Mouse (Mus musculus): ENCODE measurements around the gene Chrna3. TPM values are rescaled to one million over a fixed set of nuclear protein-coding genes. Genes with fewer than 3 reads are reported as not detected.

Chrna3 gene
- 10 to 100 TPM; 16.1 to 21.0 TPM for total RNA-seq (2021)
- long read RNA-seq, experiment 1, full-length matches to known transcripts, result 15 of 16 reads
- long read RNA-seq, experiment 1, partial matches to known transcripts, result 0 of 16 reads
- long read RNA-seq, experiment 1, other reads (novel, unspliced or antisense), result 1 of 16 reads
- long read RNA-seq, experiment 2, full-length matches to known transcripts, result 39 of 45 reads
- long read RNA-seq, experiment 2, partial matches to known transcripts, result 6 of 45 reads
- long read RNA-seq, experiment 2, other reads (novel, unspliced or antisense), result 0 of 45 reads

DNA sequence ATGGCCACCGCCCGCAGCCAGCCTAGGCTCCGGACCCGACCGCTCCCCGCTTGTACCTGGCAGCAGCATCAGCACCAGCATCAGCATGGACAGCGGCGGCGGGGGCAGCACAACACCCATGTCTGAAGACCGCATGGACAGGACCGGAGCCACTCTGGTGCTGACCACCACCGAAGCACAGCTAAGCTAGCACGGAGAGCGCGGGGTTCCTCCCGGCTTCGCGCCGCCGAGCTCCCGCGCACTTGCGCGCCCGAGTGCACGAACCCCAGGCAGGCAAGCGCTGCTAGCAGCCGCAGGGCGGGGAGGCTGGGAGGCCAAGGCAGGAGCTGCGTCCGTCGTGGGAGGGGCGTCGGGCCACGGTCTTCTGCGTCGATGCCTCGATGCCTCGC, at the start of gene Chrna3:
TSS of gene Chrna3 (minus strand) at position 288 of the 389 bp plus-strand sequence.
- DNase-seq (ENCODE audit: low spot score in 2 of 2), result no peak

- DNase-seq (ENCODE audit: low spot score in 2 of 2), result no peak
Measured at GRCm38 (mm10) chr9:55067965-55068265, 41.6 kb upstream of the Chrna3 start.

- DNase-seq (ENCODE audit: low spot score in 2 of 2), result no peak
Measured at GRCm38 (mm10) chr9:55067260-55067964, 41.0 kb upstream of the Chrna3 start.

GRCm38 (mm10) chr9:55065241-55065640, 38.9 kb upstream of the Chrna3 start:
- no peak for DNase-seq (ENCODE audit: low spot score in 2 of 2)

DNA sequence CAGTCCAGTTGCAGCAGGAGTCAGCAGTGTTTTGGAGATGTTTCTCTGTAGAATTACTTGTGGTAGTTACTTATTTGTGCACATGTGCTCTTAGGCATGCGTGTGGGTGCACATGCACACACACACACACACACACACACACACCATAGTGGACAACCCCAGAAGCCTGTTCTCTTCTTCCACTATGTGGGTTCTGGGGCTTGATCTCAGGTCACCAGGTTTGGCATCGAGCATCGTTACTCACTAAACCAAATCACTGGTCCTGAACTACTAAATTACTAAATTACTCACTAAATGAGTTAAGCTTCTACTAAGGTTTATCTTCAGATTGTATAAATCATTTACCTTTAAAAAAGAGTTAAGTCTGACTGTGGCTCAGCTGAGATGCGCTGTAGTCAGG, 31.7 kb upstream of the Chrna3 start:
- no peak for DNase-seq (ENCODE audit: low spot score in 2 of 2)

DNA sequence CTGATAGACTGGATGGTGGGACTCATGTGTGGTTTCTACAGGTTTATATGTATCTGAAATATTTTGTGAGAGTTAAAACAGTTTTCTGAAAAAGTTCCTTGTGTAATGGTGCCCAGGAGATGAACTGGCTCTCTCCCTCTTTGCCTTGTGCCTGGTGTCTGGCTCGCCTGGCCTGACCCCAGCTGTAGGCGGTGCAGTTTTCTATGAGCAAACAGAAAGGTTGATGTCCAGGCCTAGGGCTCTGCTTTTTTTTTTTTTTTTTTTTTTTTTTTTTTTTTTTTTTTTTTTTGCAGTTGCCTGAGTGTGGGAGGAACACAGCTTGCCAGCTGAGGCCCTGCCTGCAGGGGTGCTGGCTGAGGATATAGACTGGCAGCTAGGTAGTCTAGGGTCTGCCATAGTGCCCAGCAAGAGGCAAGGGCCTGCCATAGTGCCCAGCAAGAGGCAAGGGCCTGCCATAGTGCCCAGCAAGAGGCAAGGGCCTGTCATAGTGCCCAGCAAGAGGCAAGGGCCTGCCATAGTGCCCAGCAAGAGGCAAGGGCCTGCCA, 29.1 kb upstream of the Chrna3 start:
- no peak for DNase-seq (ENCODE audit: low spot score in 2 of 2)

GRCm38 (mm10) chr9:55048211-55048880, 22.0 kb upstream of the Chrna3 start, which contains the start of gene Chrnb4:
TSS of gene Chrnb4 (minus strand) at chr9:55048779.
- DNase-seq (ENCODE audit: low spot score in 2 of 2), result no peak

GRCm38 (mm10) chr9:55046764-55047163, 20.4 kb upstream of the Chrna3 start:
- no peak for DNase-seq (ENCODE audit: low spot score in 2 of 2)

DNA sequence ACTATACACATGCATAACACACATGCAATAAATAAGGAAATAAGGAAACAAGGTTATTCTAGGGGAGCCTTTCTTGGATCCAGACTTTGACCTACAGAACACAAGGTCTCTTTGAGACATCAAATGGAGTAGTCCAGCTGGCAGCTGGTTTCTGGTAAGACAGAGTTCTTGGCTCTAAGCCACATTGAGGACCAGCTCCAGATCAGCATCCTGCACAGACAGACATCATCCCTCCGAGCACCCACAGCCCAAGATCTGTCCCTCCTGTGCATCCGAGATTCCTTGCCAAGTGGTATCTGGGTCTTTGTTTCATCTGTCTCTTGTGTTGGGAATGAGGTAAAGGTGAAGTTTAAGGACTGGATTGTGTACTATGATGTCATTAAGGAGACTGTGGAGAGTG, 18.6 kb upstream of the Chrna3 start:
- no peak for DNase-seq (ENCODE audit: low spot score in 2 of 2)

DNA sequence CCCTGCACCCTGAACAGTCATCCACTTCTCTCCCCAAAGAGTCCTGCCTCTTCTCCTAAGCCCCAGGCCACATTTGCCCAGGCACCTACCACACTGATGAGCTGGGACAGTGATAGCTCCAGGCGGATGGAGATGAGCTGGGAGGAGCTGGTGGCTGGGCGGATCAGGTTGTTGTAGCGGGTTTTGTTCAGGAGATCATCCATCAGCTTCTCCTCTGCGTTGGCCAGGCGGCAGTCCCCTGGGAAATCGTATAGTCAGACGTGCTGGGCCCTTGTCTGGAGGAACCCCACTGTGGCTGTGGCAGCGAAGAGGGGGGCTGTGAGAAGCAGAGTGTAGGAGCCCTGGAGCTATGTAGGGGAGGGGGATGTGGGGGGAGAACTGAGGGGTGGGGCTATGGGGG, 17.3 kb upstream of the Chrna3 start:
- DNase-seq (ENCODE audit: low spot score in 2 of 2), result no peak

GRCm38 (mm10) chr9:55041389-55041788, 15.0 kb upstream of the Chrna3 start:
- no peak for DNase-seq (ENCODE audit: low spot score in 2 of 2)

DNA sequence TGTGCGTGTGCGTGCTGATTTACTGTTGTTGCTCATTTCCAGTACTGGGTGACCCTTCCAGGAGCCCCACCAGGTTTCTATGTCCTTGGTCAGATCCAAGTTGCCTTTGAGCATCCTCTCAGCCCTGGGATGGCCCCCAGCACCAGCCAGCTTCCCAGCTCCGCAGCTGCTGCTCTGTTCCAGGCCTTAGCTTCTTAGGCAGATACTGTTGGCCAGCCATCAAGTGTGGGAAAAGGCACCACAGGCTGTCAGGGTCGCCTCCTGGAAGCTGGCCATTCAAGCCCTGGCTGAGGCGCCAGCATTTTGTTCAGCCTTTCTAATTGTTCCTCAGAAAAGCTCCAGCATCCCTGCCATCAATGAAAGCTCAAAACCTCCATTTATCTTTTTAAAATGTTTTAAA, 13.6 kb upstream of the Chrna3 start:
- DNase-seq (ENCODE audit: low spot score in 2 of 2), result no peak

DNA sequence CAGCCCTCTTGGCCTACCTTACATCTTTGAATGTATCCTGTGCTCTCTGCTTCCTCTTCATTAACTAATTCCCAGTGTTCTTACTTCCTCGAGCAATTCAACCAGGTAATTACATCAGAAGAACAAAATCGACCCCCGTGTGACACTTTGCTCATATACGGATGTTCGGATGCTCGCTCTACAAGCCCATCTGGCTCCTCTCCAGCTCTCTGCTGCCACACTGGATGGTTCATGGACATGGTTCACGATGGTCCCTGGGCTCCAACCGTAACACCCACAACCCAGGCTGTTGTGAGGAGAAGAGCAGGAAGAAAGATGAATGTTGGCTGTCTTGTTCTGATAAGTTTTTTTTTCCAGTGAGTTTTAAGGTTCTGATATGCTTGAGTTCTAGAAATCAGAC, 12.6 kb upstream of the Chrna3 start:
- no peak for DNase-seq (ENCODE audit: low spot score in 2 of 2)

DNA sequence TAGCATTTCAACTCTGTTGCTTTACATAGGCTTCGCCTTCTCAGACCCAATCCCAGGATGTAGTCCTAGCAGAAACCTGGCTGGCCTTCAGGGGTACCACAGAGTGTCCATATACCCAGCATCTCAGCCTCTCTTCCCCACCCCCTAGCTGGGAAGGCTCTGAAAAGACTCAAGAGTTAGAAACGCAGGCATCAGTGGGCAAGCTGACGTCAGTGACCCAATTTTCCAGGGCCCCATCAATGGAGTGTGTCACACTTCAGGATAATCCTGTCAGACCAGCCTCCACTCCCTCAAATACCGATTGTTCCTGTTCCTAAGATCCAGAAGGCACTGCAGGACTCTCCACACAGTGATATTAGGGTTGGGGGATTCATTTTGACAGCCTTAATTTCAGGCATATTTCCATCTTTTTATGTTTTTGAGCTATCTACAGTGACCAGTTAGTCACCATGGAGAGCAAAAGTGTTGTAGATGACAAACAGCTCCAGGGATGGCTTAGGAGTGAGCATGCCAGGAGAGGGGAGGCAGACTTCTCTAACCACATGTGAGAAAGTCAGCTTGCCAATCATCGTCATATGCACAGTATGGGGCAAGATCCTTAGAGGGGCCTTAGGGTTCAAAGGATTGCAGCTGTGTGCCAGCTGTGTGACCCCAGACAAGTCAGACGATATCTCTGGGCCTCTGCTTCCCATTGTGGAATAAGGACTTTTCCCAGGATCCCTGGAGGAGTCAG, 5.2 kb upstream of the Chrna3 start:
- no peak for DNase-seq (ENCODE audit: low spot score in 2 of 2)

DNA sequence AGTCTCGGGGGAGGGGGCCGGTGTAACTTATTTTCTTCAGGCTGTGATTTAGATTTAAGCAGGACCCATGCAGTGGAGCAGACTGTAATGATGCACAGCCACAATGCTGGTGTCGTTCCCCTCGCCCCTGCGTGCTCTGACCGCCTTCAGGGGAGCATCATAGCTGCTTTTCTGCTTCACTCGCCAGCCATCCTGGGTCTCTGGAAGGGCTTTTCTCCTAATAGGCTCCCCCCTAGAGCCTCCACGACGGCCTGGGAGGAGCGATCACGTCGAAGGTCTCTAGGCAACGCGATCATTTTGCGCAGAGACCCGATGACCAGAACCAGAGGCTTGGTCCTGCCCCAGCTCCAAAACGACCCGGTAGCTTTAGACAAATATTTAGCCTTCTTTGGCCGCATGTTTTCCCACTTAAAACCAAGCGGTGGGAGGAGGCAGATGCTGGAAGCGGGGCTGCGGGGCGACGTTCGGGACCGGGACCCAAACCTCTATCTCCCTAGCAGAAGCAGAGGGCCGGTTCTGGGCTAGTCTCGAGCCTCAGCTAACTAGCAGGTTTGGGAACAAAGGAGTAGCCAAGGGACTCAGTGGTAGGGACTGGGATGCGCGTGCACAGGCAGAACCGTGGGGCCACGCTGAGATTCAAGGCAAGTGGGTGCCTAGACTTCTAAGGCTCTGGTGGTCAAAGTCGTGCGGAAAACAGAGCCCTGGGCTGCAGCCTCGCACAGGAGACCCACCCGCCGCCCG, 658 bp downstream of the Chrna3 start:
- DNase-seq (ENCODE audit: low spot score in 2 of 2), result no peak

DNA sequence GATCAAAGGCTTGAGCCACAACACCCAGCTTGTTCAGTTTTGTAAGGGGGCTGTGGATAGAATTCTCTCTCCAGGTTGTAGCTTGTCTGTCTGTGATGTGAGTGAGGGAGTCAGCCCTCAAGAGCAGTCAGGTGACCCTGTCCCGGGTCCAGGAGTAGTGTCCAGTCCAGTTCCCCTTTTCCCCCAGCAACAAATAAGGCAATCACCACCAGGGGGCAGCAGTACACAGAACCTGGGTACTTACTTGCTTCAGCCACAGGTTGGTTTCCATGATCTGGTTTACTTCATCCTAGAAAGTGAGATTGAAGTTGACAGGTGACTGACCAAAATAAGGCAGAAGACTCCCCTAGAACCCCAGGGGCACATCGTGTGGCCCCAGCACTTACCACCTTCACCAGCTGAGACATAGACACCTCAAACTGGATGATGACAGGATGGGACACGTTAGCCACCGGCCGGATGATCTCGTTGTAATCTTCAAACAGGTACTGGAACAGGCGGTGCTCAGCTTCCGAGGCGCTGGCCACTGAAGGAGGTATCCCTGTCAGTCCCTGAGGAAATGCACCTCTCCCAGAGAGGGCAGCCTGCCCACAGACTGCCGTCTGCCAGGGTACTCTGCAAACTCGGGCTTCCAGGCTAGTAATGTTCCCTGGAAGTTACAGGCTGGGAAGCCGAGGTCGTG, 2.3 kb downstream of the Chrna3 start:
- DNase-seq (ENCODE audit: low spot score in 2 of 2), result peak; percentile 57 to 75

DNA sequence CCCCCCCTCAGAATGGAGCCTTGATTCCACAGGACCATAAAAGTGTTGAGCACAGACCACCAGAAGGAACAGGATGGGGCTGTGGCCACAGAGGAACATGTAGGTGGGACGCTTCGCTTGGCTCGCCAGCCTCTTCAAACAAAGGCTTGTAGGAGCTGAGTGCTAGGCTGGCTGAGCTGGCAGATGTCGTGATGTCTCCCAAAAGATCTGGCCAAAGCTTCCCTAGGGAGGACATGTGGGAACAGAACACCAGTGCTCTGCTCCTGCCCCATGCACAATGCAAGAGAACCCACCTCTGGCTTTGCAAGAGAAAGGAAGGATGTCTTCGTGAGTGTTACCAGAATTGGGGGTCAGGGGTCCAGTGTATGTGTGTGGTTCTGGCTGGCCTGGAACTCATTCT, 3.0 kb downstream of the Chrna3 start:
- DNase-seq (ENCODE audit: low spot score in 2 of 2), result no peak

DNA sequence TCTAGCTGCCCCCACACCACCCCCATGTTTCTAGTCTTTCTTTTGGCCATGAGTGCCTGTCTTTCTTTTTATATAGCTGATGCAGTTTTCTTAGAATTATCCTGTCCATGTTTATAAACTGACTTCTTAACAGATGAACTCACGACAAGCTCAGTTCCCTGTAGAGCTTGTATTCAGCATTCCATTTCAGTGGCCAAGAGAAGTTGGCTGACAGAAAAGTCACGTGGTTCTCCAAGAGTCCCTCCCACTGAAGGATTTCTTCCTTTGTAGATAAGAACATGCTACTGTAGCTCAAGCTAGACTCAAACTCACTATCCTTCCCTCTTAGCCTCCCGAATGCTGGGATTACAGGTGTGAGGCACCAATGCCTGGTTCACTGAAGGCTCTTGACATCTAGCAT, 9.4 kb downstream of the Chrna3 start:
- DNase-seq (ENCODE audit: low spot score in 2 of 2), result no peak

- no peak for DNase-seq (ENCODE audit: low spot score in 2 of 2)
Measured at GRCm38 (mm10) chr9:55010588-55011350, 15.6 kb downstream of the Chrna3 start.

Data from adrenal gland, postnatal 4 days (tissue).